Mouse (Mus musculus): ENCODE measurements around the gene Rpp30.

- TF ChIP-seq POLR2A (IDR thresholded peaks at IDR 0.05; ENCODE audit: low read depth, low read length): no peak
- TF ChIP-seq CTCF (IDR thresholded peaks at IDR 0.05; ENCODE audit: extremely low read depth, insufficient read length, insufficient replicate concordance, low read depth, low read length): no peak
Observed at GRCm38 (mm10) chr19:36103909-36104308, 20.4 kb downstream of the Rpp30 start.

All from small intestine, adult 2 months (tissue).